Mouse (Mus musculus): ENCODE measurements around the gene Lbr. TPM values are rescaled to one million over a fixed set of nuclear protein-coding genes. Genes with fewer than 3 reads are reported as not detected.

Lbr gene
- total RNA-seq (2023) = 235 TPM

GRCm38 (mm10) chr1:181842781-181843180 is at the start of gene Lbr:
Lbr (minus strand) TSS chr1:181843046.

Other genes with a start within 250 kb of the Lbr start
- gene Enah, start 176.9 kb upstream of the Lbr start, total RNA-seq (2023) = 0.28 TPM

All from CD8-positive naive resting alpha-beta T cell, adult 57 days (primary cell).